Mouse (Mus musculus): ENCODE data around the gene Dkkl1. TPM values are rescaled to one million over a fixed set of nuclear protein-coding genes. Genes with fewer than 3 reads are reported as not detected.

Dkkl1 gene
- polyA plus RNA-seq, 1 experiment from 2014 or later: 2.4 TPM

DNA sequence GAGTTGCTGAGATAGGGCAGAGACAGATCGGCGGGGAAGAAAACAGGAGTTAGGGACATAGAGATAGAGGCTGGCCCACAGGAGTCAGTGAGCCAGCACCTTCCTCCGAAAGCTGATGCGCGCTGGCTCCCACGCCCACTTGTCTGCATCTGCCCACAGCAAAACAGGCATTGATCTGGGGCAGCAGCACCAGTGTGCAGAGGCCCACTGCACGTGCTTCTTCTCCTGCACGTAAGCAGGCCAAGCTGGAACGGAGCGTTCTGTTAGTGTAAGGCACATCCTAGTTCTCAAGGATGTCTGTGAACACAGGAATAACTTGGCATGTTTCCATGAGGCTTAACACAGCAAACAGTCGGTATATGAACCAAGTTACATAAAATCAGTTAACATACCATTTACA lies 13.0 kb downstream of the Dkkl1 start:
- Histone ChIP-seq H3K36me3 (ENCODE audit: control insufficient read depth, insufficient read depth, low read length) (no peaks in the 10 kb centered on the region), H3K27me3 (ENCODE audit: control insufficient read depth, insufficient read depth, low read length) (no peaks in the 10 kb centered on the region), H3K4me3 (replicated peaks; ENCODE audit: low read depth, low read length) (no peak overlapping the region), H3K4me2 (ENCODE audit: low read length) (no peak overlapping the region), H3K9ac (replicated peaks; ENCODE audit: low read length) (no peak overlapping the region), H3K9me3 (ENCODE audit: control insufficient read depth, low read length) (no peaks in the 10 kb centered on the region), H3K4me1 (ENCODE audit: control insufficient read depth, insufficient read depth, low read length) (no peaks in the 10 kb centered on the region), H3K27ac (replicated peaks; ENCODE audit: low read depth, low read length) (no peak overlapping the region)
- ATAC-seq (ENCODE audit: low FRiP score, low TSS enrichment) (no peak), DNase-seq (no peak)
- WGBS: 82% methylated on average over 11 of the region's 11 CpGs

DNA sequence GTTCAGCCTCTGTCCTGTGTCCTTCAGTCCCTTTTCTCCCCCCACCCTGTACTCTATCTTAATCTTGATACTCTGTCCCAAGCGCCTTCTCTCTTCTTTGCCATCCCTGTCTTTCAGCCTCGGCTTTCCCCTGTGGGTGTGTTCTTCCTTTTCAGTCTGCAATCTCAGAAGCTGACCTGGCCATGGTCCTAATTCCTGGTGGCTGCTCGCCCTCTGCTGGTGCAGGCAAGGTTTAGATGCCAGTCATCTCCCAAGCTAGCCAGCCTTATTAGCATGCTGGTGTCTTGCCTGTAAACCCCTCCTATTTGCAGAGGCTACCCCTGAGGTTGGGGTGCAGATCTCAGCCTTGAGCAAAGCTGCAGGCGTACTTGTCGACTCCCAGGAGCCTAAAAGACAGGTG lies 13.5 kb downstream of the Dkkl1 start:
- Histone ChIP-seq H3K4me2 (ENCODE audit: low read length) (0 out of 2 replicates have a peak overlapping the region, but pooled peaks have one; percentile 10), H3K9ac (replicated peaks; ENCODE audit: low read length) (no peak overlapping the region; the same call in 1 of the 2 replicates), H3K36me3 (ENCODE audit: control insufficient read depth, insufficient read depth, low read length) (no peaks in the 10 kb centered on the region), H3K27me3 (ENCODE audit: control insufficient read depth, insufficient read depth, low read length) (no peaks in the 10 kb centered on the region), H3K4me3 (replicated peaks; ENCODE audit: low read depth, low read length) (no peak overlapping the region), H3K27ac (replicated peaks; ENCODE audit: low read depth, low read length) (no peak overlapping the region), H3K9me3 (ENCODE audit: control insufficient read depth, low read length) (no peaks in the 10 kb centered on the region), H3K4me1 (ENCODE audit: control insufficient read depth, insufficient read depth, low read length) (no peaks in the 10 kb centered on the region)
- DNase-seq (peak; percentile 90), ATAC-seq (ENCODE audit: low FRiP score, low TSS enrichment) (peak; percentile 46; the same call in 1 of the 2 replicates)
- 10% methylated on average over 5 of the region's 5 CpGs for WGBS

DNA sequence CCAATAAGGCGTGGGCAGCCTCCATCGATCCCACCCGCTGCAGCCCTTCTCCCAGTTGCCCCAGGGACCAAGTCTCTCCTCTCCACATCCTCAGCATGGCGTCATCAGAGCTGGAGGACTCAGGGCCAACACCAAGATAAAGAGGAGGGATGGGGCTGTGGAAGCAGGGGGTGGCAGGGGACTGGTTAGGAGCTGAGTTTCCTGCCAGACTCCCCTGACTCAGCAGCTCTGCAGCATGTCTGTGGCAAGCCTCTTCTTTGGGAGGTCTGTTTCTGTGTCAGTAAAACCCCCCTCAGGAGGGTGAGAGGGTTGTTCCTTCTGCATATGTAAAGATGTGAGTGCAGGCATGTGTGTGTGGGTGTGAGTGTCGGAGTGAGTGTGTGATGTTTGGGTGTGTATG lies 15.0 kb downstream of the Dkkl1 start:
- Histone ChIP-seq H3K4me3 (replicated peaks; ENCODE audit: low read depth, low read length) (no peak overlapping the region), H3K27me3 (ENCODE audit: control insufficient read depth, insufficient read depth, low read length) (no peaks in the 10 kb centered on the region), H3K4me1 (ENCODE audit: control insufficient read depth, insufficient read depth, low read length) (no peaks in the 10 kb centered on the region), H3K27ac (replicated peaks; ENCODE audit: low read depth, low read length) (no peak overlapping the region), H3K9ac (replicated peaks; ENCODE audit: low read length) (no peak overlapping the region), H3K4me2 (ENCODE audit: low read length) (no peak overlapping the region), H3K36me3 (ENCODE audit: control insufficient read depth, insufficient read depth, low read length) (no peaks in the 10 kb centered on the region), H3K9me3 (ENCODE audit: control insufficient read depth, low read length) (no peaks in the 10 kb centered on the region)
- DNase-seq (no peak), ATAC-seq (ENCODE audit: low FRiP score, low TSS enrichment) (no peak)
- WGBS: 62% methylated on average over 5 of the region's 5 CpGs

DNA sequence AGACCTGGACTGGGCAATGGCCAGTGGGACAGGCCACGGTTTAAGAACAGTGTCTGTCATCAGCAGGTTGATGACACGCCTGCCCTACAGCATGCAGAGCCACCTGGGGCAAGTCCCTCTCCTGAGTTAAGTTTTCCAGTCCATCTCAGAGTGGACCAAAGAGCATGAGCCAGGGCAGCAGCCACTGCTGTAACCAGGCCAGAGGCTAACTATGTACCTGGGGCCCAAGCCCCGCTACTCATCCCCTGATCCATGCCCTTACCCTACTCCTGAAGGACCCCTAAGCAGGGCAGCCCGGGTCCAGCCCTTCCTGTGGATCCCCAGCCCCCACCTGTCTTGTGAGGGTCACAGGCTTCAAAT lies 15.8 kb downstream of the Dkkl1 start:
- no peaks in the 10 kb centered on the region for H3K4me1 ChIP-seq (ENCODE audit: control insufficient read depth, insufficient read depth, low read length)
- no peaks in the 10 kb centered on the region for H3K36me3 ChIP-seq (ENCODE audit: control insufficient read depth, insufficient read depth, low read length)
- no peak overlapping the region for H3K27ac ChIP-seq (replicated peaks; ENCODE audit: low read depth, low read length)
- no peak overlapping the region for H3K4me3 ChIP-seq (replicated peaks; ENCODE audit: low read depth, low read length)
- H3K27me3 ChIP-seq (ENCODE audit: control insufficient read depth, insufficient read depth, low read length): no peaks in the 10 kb centered on the region
- no peak overlapping the region for H3K4me2 ChIP-seq (ENCODE audit: low read length)
- 81% methylated on average over 4 of the region's 4 CpGs for WGBS
- no peak for DNase-seq
- no peak for ATAC-seq (ENCODE audit: low FRiP score, low TSS enrichment)
- no peaks in the 10 kb centered on the region for H3K9me3 ChIP-seq (ENCODE audit: control insufficient read depth, low read length)
- H3K9ac ChIP-seq (replicated peaks; ENCODE audit: low read length): no peak overlapping the region

DNA sequence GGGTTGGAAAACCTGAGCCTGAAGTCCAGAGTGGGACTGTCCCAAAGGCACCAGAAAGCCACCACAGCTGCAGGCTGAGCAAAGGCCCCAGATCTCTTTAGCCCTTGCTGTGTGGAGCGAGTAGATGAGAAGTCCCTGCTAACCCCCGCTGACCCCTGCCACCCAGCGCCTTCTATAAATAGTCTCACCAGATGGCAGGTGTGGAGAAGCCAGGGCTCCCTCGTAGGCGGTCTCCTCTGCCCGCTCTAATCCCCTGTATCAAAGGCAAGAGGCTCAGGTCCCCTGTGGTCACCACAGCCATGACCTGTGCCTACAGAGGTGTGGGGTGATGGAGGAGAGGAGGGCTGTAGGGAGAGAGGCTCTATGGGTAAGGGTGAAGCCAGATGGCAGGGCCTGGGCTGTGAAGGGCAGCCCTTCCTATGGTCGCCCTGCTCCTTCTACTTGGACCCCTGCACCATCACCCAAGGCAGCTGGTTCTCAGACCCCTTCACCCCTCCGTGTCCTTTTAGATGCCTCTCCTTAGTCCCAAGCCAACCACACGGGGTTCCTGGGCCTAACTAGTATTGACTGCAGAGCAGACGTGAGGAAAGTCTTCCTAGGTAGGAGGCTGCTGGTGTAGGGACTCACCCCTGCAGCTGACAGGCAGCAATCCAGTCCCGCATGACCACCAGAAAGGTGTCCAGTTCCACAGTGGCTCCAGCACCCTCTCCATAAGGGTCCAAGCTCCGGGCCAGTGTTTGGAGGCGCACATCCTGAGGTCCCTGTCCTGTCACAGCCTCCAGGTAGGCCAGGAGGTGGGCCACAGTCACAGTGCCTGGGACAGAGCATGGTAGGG lies 16.4 kb downstream of the Dkkl1 start:
- no peaks in the 10 kb centered on the region for H3K27me3 ChIP-seq (ENCODE audit: control insufficient read depth, insufficient read depth, low read length)
- ATAC-seq (ENCODE audit: low FRiP score, low TSS enrichment): no peak
- no peak overlapping the region for H3K27ac ChIP-seq (replicated peaks; ENCODE audit: low read depth, low read length)
- no peaks in the 10 kb centered on the region for H3K4me1 ChIP-seq (ENCODE audit: control insufficient read depth, insufficient read depth, low read length)
- no peaks in the 10 kb centered on the region for H3K9me3 ChIP-seq (ENCODE audit: control insufficient read depth, low read length)
- WGBS: 52% methylated on average over 13 of the region's 13 CpGs
- H3K4me2 ChIP-seq (ENCODE audit: low read length): no peak overlapping the region
- no peak overlapping the region for H3K9ac ChIP-seq (replicated peaks; ENCODE audit: low read length)
- no peak for DNase-seq
- no peaks in the 10 kb centered on the region for H3K36me3 ChIP-seq (ENCODE audit: control insufficient read depth, insufficient read depth, low read length)
- no peak overlapping the region for H3K4me3 ChIP-seq (replicated peaks; ENCODE audit: low read depth, low read length)

DNA sequence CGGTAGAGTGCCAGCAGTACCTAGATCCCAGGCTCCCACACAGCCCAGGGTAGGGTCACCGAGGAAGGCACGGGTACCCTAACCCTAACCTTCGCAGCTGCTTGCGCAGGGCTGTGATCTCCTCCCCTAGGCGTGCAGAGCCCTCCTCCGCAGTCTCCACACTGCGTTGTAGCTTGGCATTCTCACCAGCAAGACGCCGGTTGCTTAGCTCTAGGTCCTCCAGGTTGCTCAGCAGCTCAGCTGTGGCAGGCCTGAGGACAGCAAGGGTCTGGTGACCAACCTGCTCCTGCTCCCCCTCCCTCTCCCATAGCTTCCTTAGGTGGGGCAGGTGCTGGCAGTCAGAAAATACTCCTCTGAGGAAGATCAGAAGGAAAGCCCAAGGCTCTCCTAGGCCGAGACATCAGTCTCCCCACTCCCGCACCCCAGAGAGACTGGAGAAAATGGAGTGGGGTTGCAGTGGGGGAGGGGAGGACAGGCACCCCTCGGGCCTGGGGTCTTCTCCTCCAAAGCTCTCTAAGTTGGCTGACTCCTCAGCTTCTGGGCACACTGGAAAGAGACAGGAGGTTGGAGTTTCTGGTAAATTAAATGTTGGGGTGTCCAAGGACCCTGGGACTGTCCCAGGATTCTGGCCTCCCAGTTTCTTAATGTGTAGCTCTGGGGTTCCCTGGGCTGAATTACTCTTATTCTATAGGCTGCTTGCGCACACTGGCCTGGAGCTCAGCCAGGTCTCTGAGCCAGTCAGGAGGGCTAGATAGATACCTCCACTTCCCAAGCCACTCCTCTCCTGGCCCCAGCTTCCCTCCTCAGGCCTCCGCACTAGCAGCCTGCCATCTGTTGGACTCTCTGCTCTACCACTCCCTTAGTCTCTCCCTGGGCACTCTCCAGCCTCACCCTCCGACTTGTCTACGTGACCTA lies 17.8 kb downstream of the Dkkl1 start:
- 67% methylated on average over 17 of the region's 17 CpGs for WGBS
- no peak overlapping the region for H3K4me2 ChIP-seq (ENCODE audit: low read length)
- H3K4me1 ChIP-seq (ENCODE audit: control insufficient read depth, insufficient read depth, low read length): no peaks in the 10 kb centered on the region
- no peaks in the 10 kb centered on the region for H3K36me3 ChIP-seq (ENCODE audit: control insufficient read depth, insufficient read depth, low read length)
- H3K27ac ChIP-seq (replicated peaks; ENCODE audit: low read depth, low read length): no peak overlapping the region
- H3K9me3 ChIP-seq (ENCODE audit: control insufficient read depth, low read length): no peaks in the 10 kb centered on the region
- H3K9ac ChIP-seq (replicated peaks; ENCODE audit: low read length): no peak overlapping the region
- ATAC-seq (ENCODE audit: low FRiP score, low TSS enrichment) (no peak), DNase-seq (no peak)
- no peaks in the 10 kb centered on the region for H3K27me3 ChIP-seq (ENCODE audit: control insufficient read depth, insufficient read depth, low read length)
- no peak overlapping the region for H3K4me3 ChIP-seq (replicated peaks; ENCODE audit: low read depth, low read length)

DNA sequence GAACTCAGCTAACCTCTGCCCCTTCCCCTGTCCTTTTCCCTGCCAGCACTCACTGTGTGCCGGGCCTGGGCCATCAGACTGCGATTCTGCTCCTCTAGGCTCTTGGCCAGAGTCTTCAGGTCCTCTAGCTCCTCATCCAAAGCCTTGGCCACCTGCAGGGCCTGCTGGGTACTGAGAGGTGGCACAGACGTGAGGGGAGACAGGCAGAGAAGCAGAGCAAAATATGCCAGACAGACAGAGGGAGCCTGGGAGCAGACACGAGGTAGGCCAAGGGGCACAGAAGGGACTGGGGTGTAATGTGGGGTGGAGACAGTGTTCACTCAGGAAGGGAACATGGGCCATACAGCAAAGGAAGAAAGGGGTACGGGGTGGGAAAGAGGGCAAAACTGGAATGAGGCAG lies 18.5 kb downstream of the Dkkl1 start:
- no peak overlapping the region for H3K9ac ChIP-seq (replicated peaks; ENCODE audit: low read length)
- H3K27ac ChIP-seq (replicated peaks; ENCODE audit: low read depth, low read length): no peak overlapping the region
- no peaks in the 10 kb centered on the region for H3K9me3 ChIP-seq (ENCODE audit: control insufficient read depth, low read length)
- WGBS: 61% methylated on average over 5 of the region's 5 CpGs
- DNase-seq (no peak), ATAC-seq (ENCODE audit: low FRiP score, low TSS enrichment) (no peak)
- H3K27me3 ChIP-seq (ENCODE audit: control insufficient read depth, insufficient read depth, low read length): no peaks in the 10 kb centered on the region
- H3K4me3 ChIP-seq (replicated peaks; ENCODE audit: low read depth, low read length): no peak overlapping the region
- H3K36me3 ChIP-seq (ENCODE audit: control insufficient read depth, insufficient read depth, low read length): no peaks in the 10 kb centered on the region
- H3K4me2 ChIP-seq (ENCODE audit: low read length): no peak overlapping the region
- H3K4me1 ChIP-seq (ENCODE audit: control insufficient read depth, insufficient read depth, low read length): no peaks in the 10 kb centered on the region

DNA sequence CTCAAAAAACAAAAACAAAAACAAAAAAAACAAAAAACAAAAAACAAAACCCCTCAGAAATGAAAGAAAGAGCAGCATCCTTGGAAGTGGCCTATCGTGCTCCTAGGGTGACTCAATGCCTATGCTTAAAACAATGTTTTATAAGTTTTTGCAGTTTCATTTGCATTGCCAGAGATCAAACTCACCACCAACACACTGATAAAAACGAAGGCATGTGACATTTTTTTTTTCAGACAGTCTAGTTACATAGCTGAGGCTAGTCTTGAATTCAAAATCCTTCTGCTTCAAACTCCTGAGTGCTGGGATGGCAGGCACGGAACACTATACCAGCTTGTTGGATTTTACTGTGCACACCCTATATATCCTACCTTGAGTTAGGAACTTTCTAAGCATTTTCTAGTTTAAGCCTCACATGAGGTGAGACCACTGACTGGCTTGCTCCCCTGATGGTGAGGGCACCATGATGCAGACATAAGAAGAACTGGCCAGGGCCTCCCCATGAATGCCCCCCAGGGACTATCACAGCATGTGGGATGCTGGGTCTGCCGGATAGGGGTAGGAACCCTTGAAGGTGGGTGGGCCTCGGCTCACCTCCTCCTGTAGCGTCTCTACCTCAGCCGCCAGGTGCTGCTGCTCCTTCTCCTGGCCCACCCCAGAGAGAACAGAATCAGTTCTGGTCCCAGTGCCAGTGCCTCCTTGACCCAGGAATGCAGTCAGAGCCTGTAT lies 19.2 kb downstream of the Dkkl1 start:
- Histone ChIP-seq H3K36me3 (ENCODE audit: control insufficient read depth, insufficient read depth, low read length) (no peaks in the 10 kb centered on the region), H3K27ac (replicated peaks; ENCODE audit: low read depth, low read length) (no peak overlapping the region), H3K9ac (replicated peaks; ENCODE audit: low read length) (no peak overlapping the region), H3K4me2 (ENCODE audit: low read length) (no peak overlapping the region), H3K27me3 (ENCODE audit: control insufficient read depth, insufficient read depth, low read length) (no peaks in the 10 kb centered on the region), H3K9me3 (ENCODE audit: control insufficient read depth, low read length) (no peaks in the 10 kb centered on the region), H3K4me3 (replicated peaks; ENCODE audit: low read depth, low read length) (no peak overlapping the region), H3K4me1 (ENCODE audit: control insufficient read depth, insufficient read depth, low read length) (no peaks in the 10 kb centered on the region)
- ATAC-seq (ENCODE audit: low FRiP score, low TSS enrichment): no peak
- WGBS: 83% methylated on average over 7 of the region's 7 CpGs
- DNase-seq: no peak

Data from midbrain, embryonic 14.5 days (tissue).